Mouse (Mus musculus) myocyte (in vitro differentiated cells): ENCODE data around the gene Vasn. TPM values are rescaled to one million over a fixed set of nuclear protein-coding genes. Genes with fewer than 3 reads are reported as not detected.
"Not testable (repeated sequence)": the region's sequence is repeated elsewhere in the genome, so short reads cannot be mapped to it uniquely, and the experiment has no call there.

Source experiments
- H3K27me3 ChIP-seq: one replicate; pipeline ENCODE4 v1.6.1; 2011; ENCODE audit not compliant: control insufficient read depth, insufficient read depth, insufficient read length
- H3K36me3 ChIP-seq: one replicate; pipeline ENCODE4 v1.6.1; 2011; ENCODE audit not compliant: control insufficient read depth, insufficient read depth
- H3K4me2 ChIP-seq: one replicate; pipeline ENCODE4 v1.6.1; 2011; ENCODE audit warnings: low read depth, control low read depth
- H3K4me3 ChIP-seq: one replicate; pipeline ENCODE4 v1.5.1; 2011; ENCODE audit warnings: mild to moderate bottlenecking, control low read depth, moderate library complexity
- H3K79me2 ChIP-seq: one replicate; pipeline ENCODE4 v1.6.1; 2011; ENCODE audit not compliant: control insufficient read depth, insufficient read depth
- H3ac ChIP-seq: one replicate; pipeline ENCODE4 v1.6.1; 2011; ENCODE audit not compliant: control insufficient read depth, insufficient read length
- CEBPB ChIP-seq: IDR thresholded peaks from 2 replicates; pipeline ENCODE4 v1.6.1; 2011; ENCODE audit warnings: mild to moderate bottlenecking, moderate library complexity; ENCODE audit not compliant: poor library complexity, insufficient read depth, severe bottlenecking
- E2F4 ChIP-seq: IDR thresholded peaks from one replicate; pipeline ENCODE4 v1.6.1; 2011; ENCODE audit warnings: mild to moderate bottlenecking, control low read depth, moderate library complexity; ENCODE audit not compliant: insufficient read depth
- MAX ChIP-seq: IDR thresholded peaks from one replicate; pipeline ENCODE4 v1.6.1; 2011; ENCODE audit warnings: low read depth, mild to moderate bottlenecking, control low read depth
- MYOD1 ChIP-seq, 3 experiments: IDR thresholded peaks; one replicate each; pipeline ENCODE4 v1.6.1; 2011; ENCODE audit warnings: control low read depth in 2 of 3, low read depth in 2 of 3, mild to moderate bottlenecking in 2 of 3, moderate library complexity in 1 of 3; ENCODE audit not compliant: insufficient read length in 2 of 3, control insufficient read depth in 1 of 3
- MYOG ChIP-seq, 3 experiments: IDR thresholded peaks; one replicate each; pipeline ENCODE4 v1.6.1; 2011; ENCODE audit warnings: control low read depth in 2 of 3, low read depth in 2 of 3, mild to moderate bottlenecking in 2 of 3; ENCODE audit not compliant: insufficient read length in 2 of 3, control insufficient read depth in 1 of 3, insufficient read depth in 1 of 3
- POLR2A ChIP-seq: IDR thresholded peaks from one replicate; pipeline ENCODE4 v1.6.1; 2011; ENCODE audit warnings: low read depth, mild to moderate bottlenecking, control low read depth, moderate library complexity; ENCODE audit not compliant: insufficient read length
- POLR2AphosphoS2 ChIP-seq: IDR thresholded peaks from one replicate; pipeline ENCODE4 v1.6.1; 2011; ENCODE audit warnings: low read depth, control low read depth; ENCODE audit not compliant: insufficient read length
- REST ChIP-seq: IDR thresholded peaks from one replicate; pipeline ENCODE4 v1.6.1; 2011; ENCODE audit warnings: mild to moderate bottlenecking, control low read depth, moderate library complexity; ENCODE audit not compliant: insufficient read depth, insufficient read length
- SRF ChIP-seq: IDR thresholded peaks from one replicate; pipeline ENCODE4 v1.6.1; 2011; ENCODE audit warnings: low read depth; ENCODE audit not compliant: control insufficient read depth, insufficient read length
- TCF12 ChIP-seq: IDR thresholded peaks from one replicate; pipeline ENCODE4 v1.6.1; 2011; ENCODE audit warnings: mild to moderate bottlenecking, control low read depth; ENCODE audit not compliant: poor library complexity, insufficient read depth, severe bottlenecking
- TCF3 ChIP-seq: IDR thresholded peaks from one replicate; pipeline ENCODE4 v1.6.1; 2011; ENCODE audit warnings: low read depth, control low read depth; ENCODE audit not compliant: insufficient read length
- USF1 ChIP-seq: IDR thresholded peaks from one replicate; pipeline ENCODE4 v1.6.1; 2011; ENCODE audit warnings: low read depth, mild to moderate bottlenecking, control low read depth, moderate library complexity
- polyA plus RNA-seq: library from polyadenylated mRNA; unstranded; fragments of >200 nt; fragmentation: generic; extraction: Trizol; gene quantifications from one replicate; pipeline ENCODE4 v1.2.1, GENCODE M21; 2012; ENCODE audit warnings: missing spikeins

The Vasn gene
- polyA plus RNA-seq, 1 experiment = 34.7 TPM

DNA sequence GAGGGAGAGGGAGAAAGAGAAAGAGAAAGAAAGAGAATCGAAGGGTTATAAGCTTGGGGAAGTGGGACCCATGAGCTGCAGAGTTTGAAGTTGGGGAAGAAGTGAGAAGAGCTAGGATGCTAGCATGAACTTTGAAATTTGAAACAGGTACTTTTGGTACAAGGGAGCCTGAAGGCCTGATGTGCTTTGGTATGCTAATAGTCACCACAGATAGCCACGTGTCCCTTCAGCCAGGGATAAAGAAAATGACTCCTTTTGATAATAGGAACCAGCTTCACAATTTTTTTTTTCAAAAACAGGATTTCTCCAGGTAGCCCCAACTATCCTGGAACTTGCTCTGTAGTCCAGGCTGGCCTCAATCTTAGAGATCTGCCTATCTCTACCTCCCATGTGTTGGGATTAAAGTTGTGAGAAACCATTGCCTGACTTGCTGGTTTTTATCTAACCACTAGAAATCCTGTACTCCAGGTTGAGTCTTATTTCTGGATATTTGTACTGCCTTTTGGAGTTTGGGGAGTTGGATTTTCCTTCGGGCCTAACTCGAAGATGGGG lies 43.0 kb downstream of the Vasn start:
- H3K4me3 ChIP-seq = peak overlapping the region; percentile 98
- peak overlapping the region; percentile 87 for H3K4me2 ChIP-seq
- H3K36me3 ChIP-seq = peaks cover 10% of the 10 kb centered on the region
- peak overlapping the region; percentile 31 for H3ac ChIP-seq
- H3K79me2 ChIP-seq = peaks cover 26% of the 10 kb centered on the region
- TF ChIP-seq POLR2A (no peak), USF1 (no peak), REST (no peak), TCF12 (no peak), MYOG (IDR thresholded peaks at IDR 0.05; ENCODE audit: control insufficient read depth in 1 of 3, insufficient read depth in 1 of 3, insufficient read length in 2 of 3, low read depth in 2 of 3) (no peak)
- no peaks in the 10 kb centered on the region for H3K27me3 ChIP-seq

DNA sequence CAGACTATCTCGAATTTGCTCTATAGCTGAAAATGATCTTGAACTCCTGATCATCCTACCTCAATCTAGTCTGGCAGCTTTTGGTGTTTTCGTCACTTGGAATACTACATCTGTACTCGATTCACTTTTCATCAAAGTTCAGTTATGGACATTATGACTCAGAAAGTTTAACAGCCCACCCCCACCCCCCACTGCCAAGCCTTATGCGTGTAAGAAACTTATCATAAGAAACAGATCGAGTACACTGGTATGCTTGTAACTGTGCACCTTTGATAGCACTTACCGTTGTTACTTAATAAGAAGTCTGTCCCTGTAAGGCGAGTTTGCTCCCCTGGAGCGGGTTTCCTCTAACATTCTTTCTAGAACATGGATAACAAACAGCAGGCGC lies 43.4 kb downstream of the Vasn start:
- H3K79me2 ChIP-seq = peaks cover 26% of the 10 kb centered on the region
- TF ChIP-seq SRF = no peak
- TF ChIP-seq TCF12 = no peak
- TF ChIP-seq MYOG (IDR thresholded peaks at IDR 0.05; ENCODE audit: control insufficient read depth in 1 of 3, insufficient read depth in 1 of 3, insufficient read length in 2 of 3, low read depth in 2 of 3) = no peak
- TF ChIP-seq TCF3 = no peak
- TF ChIP-seq CEBPB = no peak
- TF ChIP-seq USF1 = no peak
- TF ChIP-seq POLR2AphosphoS2 = no peak
- no peak for TF ChIP-seq MYOD1 (IDR thresholded peaks at IDR 0.05; ENCODE audit: control insufficient read depth in 1 of 3, insufficient read length in 2 of 3, low read depth in 2 of 3)
- no peak for TF ChIP-seq E2F4
- no peak for TF ChIP-seq MAX
- no peak for TF ChIP-seq POLR2A
- TF ChIP-seq REST = no peak
- no peaks in the 10 kb centered on the region for H3K27me3 ChIP-seq
- peak overlapping the region; percentile 87 for H3K4me2 ChIP-seq
- H3ac ChIP-seq = peak overlapping the region; percentile 31
- peak overlapping the region; percentile 98 for H3K4me3 ChIP-seq
- H3K36me3 ChIP-seq = peaks cover 12% of the 10 kb centered on the region

DNA sequence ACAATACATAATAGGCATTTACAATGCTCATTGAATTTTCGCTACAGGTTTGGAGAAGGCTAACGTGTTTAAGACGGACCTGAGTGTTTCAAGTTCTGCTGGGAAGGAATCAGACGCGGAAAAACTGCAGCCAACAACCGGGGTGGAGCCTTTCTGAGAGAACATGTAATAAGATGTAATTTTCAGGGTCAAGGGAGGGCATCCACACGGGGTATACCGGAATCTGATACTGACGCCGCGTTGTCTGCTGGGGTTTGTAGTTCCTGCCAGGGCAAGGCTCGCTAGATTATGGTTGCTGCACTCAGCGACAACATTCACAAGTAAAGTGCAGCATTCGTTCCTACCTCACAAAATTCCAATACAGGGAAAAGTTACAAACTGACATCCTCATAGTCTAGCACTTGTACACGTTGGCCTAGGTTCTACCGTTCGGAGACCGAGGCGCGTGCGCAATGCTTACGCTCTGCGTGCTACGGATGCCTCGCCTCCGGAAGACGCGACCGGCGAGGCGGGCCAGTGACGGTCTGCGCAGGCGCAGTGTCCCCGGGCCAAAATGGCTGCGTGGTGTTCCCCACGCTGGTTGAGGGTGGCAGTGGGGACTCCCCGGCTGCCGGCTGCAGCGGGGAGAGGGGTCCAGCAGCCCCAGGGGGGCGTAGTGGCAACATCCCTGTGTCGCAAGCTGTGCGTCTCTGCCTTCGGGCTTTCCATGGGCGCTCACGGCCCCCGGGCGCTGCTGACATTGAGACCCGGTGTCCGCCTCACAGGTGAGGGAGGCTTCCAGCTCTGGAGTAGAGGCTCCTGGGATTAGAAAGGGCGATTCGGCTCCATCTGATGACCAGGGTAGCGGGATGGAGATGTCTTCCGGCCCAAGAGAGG lies 44.1 kb downstream of the Vasn start:
- peak overlapping the region; percentile 31 for H3ac ChIP-seq
- H3K79me2 ChIP-seq = peaks cover 26% of the 10 kb centered on the region
- peak overlapping the region; percentile 98 for H3K4me3 ChIP-seq
- H3K27me3 ChIP-seq = no peaks in the 10 kb centered on the region
- peaks cover 16% of the 10 kb centered on the region for H3K36me3 ChIP-seq
- H3K4me2 ChIP-seq = peak overlapping the region; percentile 87
- peak in 1 of 3 experiments; percentile 26 for TF ChIP-seq MYOD1 (IDR thresholded peaks at IDR 0.05; ENCODE audit: control insufficient read depth in 1 of 3, insufficient read length in 2 of 3, low read depth in 2 of 3)
- TF ChIP-seq TCF3 = no peak
- TF ChIP-seq CEBPB = peak; percentile 93; the same call in 1 of the 2 replicates
- TF ChIP-seq POLR2AphosphoS2 = peak; percentile 97
- TF ChIP-seq TCF12 = no peak
- TF ChIP-seq E2F4 = no peak
- no peak for TF ChIP-seq USF1
- no peak for TF ChIP-seq MYOG (IDR thresholded peaks at IDR 0.05; ENCODE audit: control insufficient read depth in 1 of 3, insufficient read depth in 1 of 3, insufficient read length in 2 of 3, low read depth in 2 of 3)
- TF ChIP-seq REST = peak; percentile 32
- TF ChIP-seq SRF = no peak
- TF ChIP-seq POLR2A = peak; percentile 97
- TF ChIP-seq MAX = no peak

DNA sequence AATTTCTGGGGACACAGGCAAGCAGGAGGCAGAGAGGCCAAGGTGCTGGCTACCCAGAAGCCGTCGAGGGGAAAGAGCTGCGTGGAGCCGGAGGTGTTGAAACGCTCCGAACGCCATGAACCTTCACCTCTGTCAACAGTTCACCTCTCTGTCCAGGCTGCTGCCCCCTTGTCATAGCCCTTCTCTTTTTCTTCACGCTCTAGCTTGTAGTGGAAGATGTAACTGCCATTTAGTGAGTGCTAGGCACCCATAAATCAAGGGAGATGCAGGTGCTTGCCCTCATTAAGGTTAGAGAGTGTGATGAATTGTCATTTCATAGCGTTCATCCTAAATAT lies 44.7 kb downstream of the Vasn start:
- peak overlapping the region; percentile 98 for H3K4me3 ChIP-seq
- H3ac ChIP-seq = peak overlapping the region; percentile 31
- H3K79me2 ChIP-seq = peaks cover 26% of the 10 kb centered on the region
- TF ChIP-seq TCF12 = no peak
- no peak for TF ChIP-seq POLR2AphosphoS2
- TF ChIP-seq MAX = no peak
- TF ChIP-seq TCF3 = no peak
- no peak for TF ChIP-seq CEBPB
- no peak for TF ChIP-seq MYOD1 (IDR thresholded peaks at IDR 0.05; ENCODE audit: control insufficient read depth in 1 of 3, insufficient read length in 2 of 3, low read depth in 2 of 3)
- TF ChIP-seq REST = no peak
- TF ChIP-seq USF1 = no peak
- no peak for TF ChIP-seq MYOG (IDR thresholded peaks at IDR 0.05; ENCODE audit: control insufficient read depth in 1 of 3, insufficient read depth in 1 of 3, insufficient read length in 2 of 3, low read depth in 2 of 3)
- no peak for TF ChIP-seq SRF
- no peak for TF ChIP-seq POLR2A
- no peak for TF ChIP-seq E2F4
- no peaks in the 10 kb centered on the region for H3K27me3 ChIP-seq
- peaks cover 20% of the 10 kb centered on the region for H3K36me3 ChIP-seq
- peak overlapping the region; percentile 86 for H3K4me2 ChIP-seq

DNA sequence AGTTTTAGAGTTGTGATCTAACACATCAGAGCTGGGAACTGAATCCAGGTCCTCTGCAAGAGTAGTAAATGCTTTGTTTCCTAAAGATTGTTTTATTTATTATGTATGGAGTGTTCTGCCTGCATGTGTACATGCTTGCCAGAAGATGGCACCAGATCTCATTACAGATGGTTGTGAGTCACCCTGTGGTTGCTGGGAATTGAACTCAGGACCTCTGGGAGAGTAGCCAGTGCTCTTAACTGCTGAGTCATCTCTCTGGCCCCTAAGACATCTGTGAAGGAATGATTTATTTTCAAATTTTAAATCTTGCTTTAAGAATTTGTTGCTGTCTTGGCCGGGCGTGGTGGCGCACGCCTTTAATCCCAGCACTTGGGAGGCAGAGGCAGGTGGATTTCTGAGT lies 49.6 kb downstream of the Vasn start:
- not testable (repeated sequence) for H3K27me3 ChIP-seq, H3K4me3 ChIP-seq, H3ac ChIP-seq, H3K4me2 ChIP-seq
- peaks cover 53% of the 10 kb centered on the region for H3K36me3 ChIP-seq
- H3K79me2 ChIP-seq = peaks cover 21% of the 10 kb centered on the region
